Mouse (Mus musculus): Measurements from ENCODE around the gene Myl10. TPM values are rescaled to one million over a fixed set of nuclear protein-coding genes. Genes with fewer than 3 reads are reported as not detected.

The Myl10 gene
- polyA plus RNA-seq, 1 experiment from 2014 or later, result not detected

DNA sequence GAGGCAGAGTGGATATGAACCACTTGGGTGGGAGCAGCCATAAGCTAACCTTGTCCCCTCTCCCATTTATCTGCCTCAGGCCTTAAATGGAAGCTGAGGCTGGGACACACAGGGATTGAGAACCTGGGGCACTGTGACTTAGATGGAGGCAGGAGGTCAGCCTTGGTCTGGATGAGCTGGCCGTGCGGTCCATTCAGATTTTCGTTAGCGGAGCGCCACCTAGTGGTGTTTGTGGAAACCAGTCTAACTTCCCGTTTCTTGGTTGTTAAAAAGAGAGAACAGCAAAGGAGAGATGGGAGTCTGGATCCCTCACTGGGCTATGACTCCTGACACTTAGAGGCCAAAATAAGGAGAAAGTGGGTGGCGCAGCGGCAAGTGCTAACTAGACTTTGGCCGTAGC, 28.4 kb upstream of the Myl10 start:
- Histone ChIP-seq H3K4me2 (replicated peaks; ENCODE audit: low read depth, low read length) (no peak overlapping the region), H3K4me3 (ENCODE audit: low read depth, low read length) (no peak overlapping the region), H3K9ac (replicated peaks; ENCODE audit: low read depth, low read length) (no peak overlapping the region), H3K36me3 (ENCODE audit: control insufficient read depth, insufficient read depth, low read length) (no peaks in the 10 kb centered on the region), H3K27me3 (ENCODE audit: control insufficient read depth, insufficient read depth, low read length) (no peaks in the 10 kb centered on the region), H3K4me1 (ENCODE audit: control insufficient read depth, insufficient read depth, low read length) (no peaks in the 10 kb centered on the region), H3K27ac (ENCODE audit: low read length) (no peak overlapping the region), H3K9me3 (ENCODE audit: control insufficient read depth, low read depth, low read length) (no peaks in the 10 kb centered on the region)
- WGBS, result 9% methylated on average over 9 of the region's 9 CpGs
- ATAC-seq (ENCODE audit: insufficient number of reproducible peaks, insufficient read depth, low FRiP score, low read depth), result no peak

DNA sequence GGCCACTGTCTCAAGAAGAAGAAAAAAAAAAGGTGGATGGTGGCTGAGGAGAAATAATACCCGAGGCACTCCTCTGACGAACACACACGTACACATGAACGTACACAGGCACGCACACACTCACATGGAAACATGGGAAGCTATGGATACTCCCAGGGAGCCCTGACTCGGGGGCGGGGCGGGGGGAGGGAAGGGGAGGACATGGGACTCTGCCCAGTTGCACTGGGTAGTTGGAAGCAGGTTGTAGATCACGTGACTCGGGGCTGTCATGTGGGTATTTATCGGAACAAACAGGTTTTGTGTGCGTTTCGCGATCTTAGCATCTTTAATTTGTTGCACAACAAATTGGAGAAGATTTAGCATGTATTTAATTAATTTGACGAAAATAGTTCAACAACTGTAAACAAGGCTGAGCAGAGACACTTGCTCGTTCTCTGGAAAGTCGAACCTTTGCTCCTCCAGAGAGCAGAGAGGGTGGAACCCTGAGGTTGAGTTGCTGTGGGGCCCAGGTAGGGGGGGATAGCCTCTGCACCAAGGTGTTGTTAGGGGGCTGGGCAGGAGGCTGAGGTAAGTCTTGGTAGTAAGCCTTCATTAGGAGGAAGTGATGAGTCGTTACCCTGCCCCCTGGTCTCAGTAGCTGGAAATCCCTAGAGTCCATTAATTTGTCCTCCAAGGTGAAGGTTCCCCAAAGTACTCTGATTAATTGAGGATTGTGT, 16.5 kb upstream of the Myl10 start:
- ATAC-seq (ENCODE audit: insufficient number of reproducible peaks, insufficient read depth, low FRiP score, low read depth), result no peak
- Histone ChIP-seq H3K9ac (replicated peaks; ENCODE audit: low read depth, low read length) (no peak overlapping the region), H3K27me3 (ENCODE audit: control insufficient read depth, insufficient read depth, low read length) (no peaks in the 10 kb centered on the region), H3K27ac (ENCODE audit: low read length) (no peak overlapping the region), H3K9me3 (ENCODE audit: control insufficient read depth, low read depth, low read length) (peaks cover 3% of the 10 kb centered on the region; the same call in 1 of the 2 replicates), H3K4me1 (ENCODE audit: control insufficient read depth, insufficient read depth, low read length) (no peaks in the 10 kb centered on the region), H3K36me3 (ENCODE audit: control insufficient read depth, insufficient read depth, low read length) (no peaks in the 10 kb centered on the region), H3K4me3 (ENCODE audit: low read depth, low read length) (no peak overlapping the region), H3K4me2 (replicated peaks; ENCODE audit: low read depth, low read length) (no peak overlapping the region)
- 85% methylated on average over 18 of the region's 18 CpGs for WGBS

DNA sequence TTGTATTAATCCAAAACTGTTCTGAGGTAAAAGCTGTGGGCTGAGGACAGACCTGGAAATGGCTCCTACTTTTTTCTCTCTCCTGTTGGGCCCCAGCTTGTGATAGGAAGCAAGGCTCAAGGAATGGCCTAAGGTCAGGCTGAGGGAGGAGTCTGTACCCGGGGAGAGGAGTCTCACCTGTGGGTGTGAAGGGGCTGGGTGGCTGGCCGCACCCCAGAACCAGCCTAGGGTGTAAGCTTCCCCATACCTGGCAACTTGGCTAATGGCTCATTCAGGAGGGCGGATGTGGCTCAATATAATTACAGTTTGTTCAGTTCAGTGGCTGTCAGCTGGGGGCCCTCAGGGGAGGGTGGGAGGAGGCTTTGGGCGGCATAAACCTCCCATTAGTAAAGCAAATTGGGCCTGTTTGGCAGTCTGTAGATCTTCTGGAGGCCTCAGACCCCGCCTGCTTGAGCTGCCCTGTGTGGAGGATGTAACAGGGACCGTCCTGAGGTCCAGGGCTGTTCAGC, 14.1 kb upstream of the Myl10 start:
- Histone ChIP-seq H3K9ac (replicated peaks; ENCODE audit: low read depth, low read length) (no peak overlapping the region), H3K36me3 (ENCODE audit: control insufficient read depth, insufficient read depth, low read length) (no peaks in the 10 kb centered on the region), H3K27ac (ENCODE audit: low read length) (no peak overlapping the region), H3K4me1 (ENCODE audit: control insufficient read depth, insufficient read depth, low read length) (no peaks in the 10 kb centered on the region), H3K4me3 (ENCODE audit: low read depth, low read length) (no peak overlapping the region), H3K27me3 (ENCODE audit: control insufficient read depth, insufficient read depth, low read length) (no peaks in the 10 kb centered on the region), H3K9me3 (ENCODE audit: control insufficient read depth, low read depth, low read length) (peaks cover 3% of the 10 kb centered on the region; the same call in 1 of the 2 replicates), H3K4me2 (replicated peaks; ENCODE audit: low read depth, low read length) (no peak overlapping the region)
- 61% methylated on average over 6 of the region's 6 CpGs for WGBS
- no peak for ATAC-seq (ENCODE audit: insufficient number of reproducible peaks, insufficient read depth, low FRiP score, low read depth)

DNA sequence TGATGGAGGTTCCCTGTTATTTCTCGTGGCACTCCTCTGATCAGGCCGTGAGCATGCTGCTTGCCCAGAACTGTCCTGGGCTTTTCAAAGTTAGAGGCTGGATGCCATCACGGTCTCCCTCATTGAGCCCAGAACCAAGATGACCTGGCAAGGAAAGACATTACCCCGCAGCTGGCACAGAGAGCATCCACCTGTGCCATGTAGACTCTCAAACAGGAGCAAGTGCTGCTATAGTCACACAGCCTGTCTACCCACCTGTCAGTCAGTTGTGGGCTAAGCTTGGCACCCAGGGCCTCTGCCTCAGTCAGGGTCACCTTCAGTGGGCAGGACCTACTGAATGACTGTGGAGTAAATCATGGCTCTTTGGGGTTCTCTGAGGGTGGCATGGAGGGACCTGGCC, 6.6 kb upstream of the Myl10 start:
- Histone ChIP-seq H3K36me3 (ENCODE audit: control insufficient read depth, insufficient read depth, low read length) (no peaks in the 10 kb centered on the region), H3K27ac (ENCODE audit: low read length) (no peak overlapping the region), H3K4me2 (replicated peaks; ENCODE audit: low read depth, low read length) (no peak overlapping the region), H3K4me1 (ENCODE audit: control insufficient read depth, insufficient read depth, low read length) (no peaks in the 10 kb centered on the region), H3K9ac (replicated peaks; ENCODE audit: low read depth, low read length) (no peak overlapping the region), H3K27me3 (ENCODE audit: control insufficient read depth, insufficient read depth, low read length) (no peaks in the 10 kb centered on the region), H3K4me3 (ENCODE audit: low read depth, low read length) (no peak overlapping the region), H3K9me3 (ENCODE audit: control insufficient read depth, low read depth, low read length) (no peaks in the 10 kb centered on the region)
- 96% methylated on average over 4 of the region's 4 CpGs for WGBS
- no peak for ATAC-seq (ENCODE audit: insufficient number of reproducible peaks, insufficient read depth, low FRiP score, low read depth)

DNA sequence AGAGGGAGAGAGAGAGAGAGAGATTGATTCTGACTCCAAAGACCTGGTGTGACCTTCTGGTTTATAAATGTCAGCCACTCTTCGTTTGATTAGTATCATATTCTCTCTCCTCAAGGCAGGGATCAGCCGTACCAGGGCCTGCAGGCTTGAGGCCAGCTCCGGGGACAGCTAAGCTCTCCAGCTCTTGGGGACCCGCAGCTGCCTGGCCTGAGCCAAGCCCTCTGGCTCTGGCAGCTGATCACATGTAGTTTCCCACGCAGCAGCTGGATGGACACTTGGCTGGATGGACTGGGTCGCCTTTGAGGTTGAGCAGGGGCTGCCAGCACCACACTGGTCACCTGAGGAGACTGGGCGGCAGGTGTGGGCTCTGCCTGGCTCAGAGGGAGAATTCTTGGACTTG, 5.4 kb upstream of the Myl10 start:
- H3K27me3 ChIP-seq (ENCODE audit: control insufficient read depth, insufficient read depth, low read length), result no peaks in the 10 kb centered on the region
- no peaks in the 10 kb centered on the region for H3K4me1 ChIP-seq (ENCODE audit: control insufficient read depth, insufficient read depth, low read length)
- no peak overlapping the region for H3K4me2 ChIP-seq (replicated peaks; ENCODE audit: low read depth, low read length)
- H3K9ac ChIP-seq (replicated peaks; ENCODE audit: low read depth, low read length), result no peak overlapping the region
- ATAC-seq (ENCODE audit: insufficient number of reproducible peaks, insufficient read depth, low FRiP score, low read depth), result no peak
- WGBS, result 52% methylated on average over 7 of the region's 7 CpGs
- H3K36me3 ChIP-seq (ENCODE audit: control insufficient read depth, insufficient read depth, low read length), result no peaks in the 10 kb centered on the region
- H3K27ac ChIP-seq (ENCODE audit: low read length), result no peak overlapping the region
- no peaks in the 10 kb centered on the region for H3K9me3 ChIP-seq (ENCODE audit: control insufficient read depth, low read depth, low read length)
- no peak overlapping the region for H3K4me3 ChIP-seq (ENCODE audit: low read depth, low read length)

DNA sequence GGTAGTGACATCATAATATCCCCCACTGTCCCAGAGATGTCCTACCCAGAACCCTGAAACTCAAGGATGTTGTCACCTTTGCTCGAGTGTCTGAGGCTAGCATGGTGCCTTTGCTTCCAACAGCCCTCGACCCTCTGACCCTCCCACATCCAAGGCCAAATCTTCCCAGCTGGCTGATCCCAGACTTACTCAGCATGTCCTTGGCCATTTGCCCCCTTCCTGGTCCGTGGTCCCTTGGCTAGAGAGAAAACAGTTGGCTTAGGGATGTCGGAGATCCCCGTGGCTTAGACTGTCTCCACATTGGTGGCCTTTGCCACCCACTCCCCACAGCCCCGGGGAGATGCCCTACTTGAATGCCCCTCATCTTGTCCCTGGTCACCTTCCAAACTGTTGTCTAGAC, 4.1 kb upstream of the Myl10 start:
- Histone ChIP-seq H3K9me3 (ENCODE audit: control insufficient read depth, low read depth, low read length) (no peaks in the 10 kb centered on the region), H3K27ac (ENCODE audit: low read length) (no peak overlapping the region), H3K4me2 (replicated peaks; ENCODE audit: low read depth, low read length) (no peak overlapping the region), H3K36me3 (ENCODE audit: control insufficient read depth, insufficient read depth, low read length) (no peaks in the 10 kb centered on the region), H3K9ac (replicated peaks; ENCODE audit: low read depth, low read length) (no peak overlapping the region), H3K4me3 (ENCODE audit: low read depth, low read length) (no peak overlapping the region), H3K27me3 (ENCODE audit: control insufficient read depth, insufficient read depth, low read length) (no peaks in the 10 kb centered on the region), H3K4me1 (ENCODE audit: control insufficient read depth, insufficient read depth, low read length) (no peaks in the 10 kb centered on the region)
- ATAC-seq (ENCODE audit: insufficient number of reproducible peaks, insufficient read depth, low FRiP score, low read depth), result no peak
- WGBS, result 74% methylated on average over 6 of the region's 6 CpGs

DNA sequence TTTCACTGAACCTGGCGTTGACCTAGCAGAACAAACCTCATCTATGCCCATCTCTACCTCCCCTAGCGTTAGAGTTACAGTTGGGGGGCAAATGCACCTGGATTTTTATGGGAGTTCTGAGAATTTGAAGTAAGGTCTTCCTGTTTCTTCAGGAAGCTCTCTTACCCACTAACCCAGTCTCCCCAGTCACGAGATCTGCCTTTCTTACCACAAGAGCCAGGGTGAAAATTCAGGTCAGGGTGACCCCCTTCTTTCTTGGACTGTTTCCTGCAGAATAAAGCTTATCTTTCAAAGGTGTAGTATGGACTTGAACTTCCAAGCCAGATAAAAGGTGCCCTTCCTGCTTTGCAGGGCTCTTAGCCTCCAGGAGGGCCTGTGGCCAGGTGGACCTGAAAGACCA, 1.8 kb upstream of the Myl10 start:
- H3K9me3 ChIP-seq (ENCODE audit: control insufficient read depth, low read depth, low read length), result no peaks in the 10 kb centered on the region
- H3K27me3 ChIP-seq (ENCODE audit: control insufficient read depth, insufficient read depth, low read length), result no peaks in the 10 kb centered on the region
- no peaks in the 10 kb centered on the region for H3K36me3 ChIP-seq (ENCODE audit: control insufficient read depth, insufficient read depth, low read length)
- WGBS, result 71% methylated on average over 3 of the region's 3 CpGs
- no peak overlapping the region for H3K4me2 ChIP-seq (replicated peaks; ENCODE audit: low read depth, low read length)
- no peak overlapping the region for H3K4me3 ChIP-seq (ENCODE audit: low read depth, low read length)
- no peak for ATAC-seq (ENCODE audit: insufficient number of reproducible peaks, insufficient read depth, low FRiP score, low read depth)
- H3K27ac ChIP-seq (ENCODE audit: low read length), result no peak overlapping the region
- H3K4me1 ChIP-seq (ENCODE audit: control insufficient read depth, insufficient read depth, low read length), result no peaks in the 10 kb centered on the region
- no peak overlapping the region for H3K9ac ChIP-seq (replicated peaks; ENCODE audit: low read depth, low read length)

DNA sequence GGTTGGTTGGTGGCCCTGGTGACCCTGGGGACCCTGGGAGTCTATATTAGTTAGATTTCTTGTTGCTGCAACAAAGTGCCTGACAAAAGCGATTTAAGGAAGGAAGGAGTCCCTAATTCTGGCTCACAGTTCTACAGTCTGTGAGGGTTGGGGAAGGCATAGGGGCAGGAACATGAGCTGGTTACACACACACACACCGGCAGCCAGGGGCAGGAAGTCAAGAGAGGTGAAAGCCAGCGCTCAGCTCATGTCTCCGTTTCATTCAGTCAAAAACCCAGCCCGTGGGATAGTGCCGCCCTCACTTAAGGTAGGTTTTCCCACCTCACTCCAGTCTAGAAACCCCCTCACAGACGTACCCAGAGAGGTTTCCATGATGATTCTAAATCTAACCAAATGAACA, 472 bp downstream of the Myl10 start:
- no peaks in the 10 kb centered on the region for H3K9me3 ChIP-seq (ENCODE audit: control insufficient read depth, low read depth, low read length)
- H3K27me3 ChIP-seq (ENCODE audit: control insufficient read depth, insufficient read depth, low read length), result no peaks in the 10 kb centered on the region
- no peak overlapping the region for H3K4me2 ChIP-seq (replicated peaks; ENCODE audit: low read depth, low read length)
- H3K36me3 ChIP-seq (ENCODE audit: control insufficient read depth, insufficient read depth, low read length), result no peaks in the 10 kb centered on the region
- H3K27ac ChIP-seq (ENCODE audit: low read length), result no peak overlapping the region
- no peak overlapping the region for H3K4me3 ChIP-seq (ENCODE audit: low read depth, low read length)
- H3K9ac ChIP-seq (replicated peaks; ENCODE audit: low read depth, low read length), result no peak overlapping the region
- no peak for ATAC-seq (ENCODE audit: insufficient number of reproducible peaks, insufficient read depth, low FRiP score, low read depth)
- WGBS, result 76% methylated on average over 7 of the region's 7 CpGs
- H3K4me1 ChIP-seq (ENCODE audit: control insufficient read depth, insufficient read depth, low read length), result no peaks in the 10 kb centered on the region

DNA sequence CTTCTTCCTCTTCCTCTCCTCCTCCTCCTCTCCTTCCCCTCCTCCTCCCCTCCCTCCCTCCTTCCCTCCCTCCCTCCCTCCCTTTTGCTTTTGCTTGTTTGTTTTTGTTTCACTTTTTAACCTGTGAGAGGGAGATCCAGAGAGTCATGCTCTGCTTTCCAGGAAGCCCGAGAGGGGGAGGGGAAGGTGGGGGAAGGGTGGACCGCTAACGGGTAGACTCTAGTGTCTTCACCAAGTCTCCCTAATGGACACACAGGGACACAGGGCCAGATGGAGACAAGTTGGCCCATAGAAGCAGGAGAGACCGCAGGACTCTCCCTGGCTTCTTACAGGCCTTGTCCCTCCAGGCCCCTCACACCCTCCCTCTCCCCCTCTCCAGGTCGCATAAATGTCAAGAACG, 2.0 kb downstream of the Myl10 start:
- Histone ChIP-seq H3K4me1 (ENCODE audit: control insufficient read depth, insufficient read depth, low read length) (no peaks in the 10 kb centered on the region), H3K4me2 (replicated peaks; ENCODE audit: low read depth, low read length) (no peak overlapping the region), H3K4me3 (ENCODE audit: low read depth, low read length) (no peak overlapping the region), H3K36me3 (ENCODE audit: control insufficient read depth, insufficient read depth, low read length) (no peaks in the 10 kb centered on the region), H3K27me3 (ENCODE audit: control insufficient read depth, insufficient read depth, low read length) (no peaks in the 10 kb centered on the region), H3K27ac (ENCODE audit: low read length) (no peak overlapping the region), H3K9me3 (ENCODE audit: control insufficient read depth, low read depth, low read length) (no peaks in the 10 kb centered on the region), H3K9ac (replicated peaks; ENCODE audit: low read depth, low read length) (no peak overlapping the region)
- ATAC-seq (ENCODE audit: insufficient number of reproducible peaks, insufficient read depth, low FRiP score, low read depth), result no peak
- 47% methylated on average over 6 of the region's 6 CpGs for WGBS

Data from stomach, embryonic 14.5 days (tissue).